Mouse (Mus musculus) embryonic stem cell, embryonic (primary cell): ENCODE results near the gene Tada1.

Experiments
- CTCF ChIA-PET, 4 experiments: fragments of 300-600 bp in 2 of 4; fragments of 350-600 bp in 2 of 4; sonication (Branson Sonifier 250); formaldehyde crosslinking; loops; one replicate each; lab custom pipeline; 2022; ENCODE audit warnings: inconsistent platforms in 2 of 4; lab: Charles Lee
- POLR2A ChIA-PET, 4 experiments: fragments of 300-600 bp in 2 of 4; fragments of 350-600 bp in 2 of 4; sonication (Branson Sonifier 250); formaldehyde crosslinking; loops; one replicate each; lab custom pipeline; 2022; ENCODE audit warnings: antibody characterized with exemption in 4 of 4, inconsistent platforms in 1 of 4; lab: Charles Lee

Tada1 gene

GRCm38 (mm10) chr1:166379013-166379629 is at the start of gene Tada1:
TSS of gene Tada1 (plus strand) at chr1:166379097.
- ChIA-PET POLR2A (interaction anchor here (0.5 to 2.3 kb wide), 6 partner anchors 11 to 378 kb away, joined by 3 to 5 read pairs (median 4); partner anchors contain the start of gene Pou2f1 (in 1 of the 4)), CTCF (no interaction called here)

GRCm38 (mm10) chr1:166330752-166331151 is 48.1 kb upstream of the Tada1 start:
- CTCF ChIA-PET, result interaction anchor here in 1 of 4 experiments (1.3 kb wide), 1 partner anchor 12 kb away, joined by 4 read pairs; no protein-coding TSS in a partner anchor
- POLR2A ChIA-PET, result interaction anchor here in 1 of 4 experiments (0.6 to 1.3 kb wide), 2 partner anchors 12 to 15 kb away, joined by 3 read pairs; no protein-coding TSS in a partner anchor

GRCm38 (mm10) chr1:166339110-166339509 is 39.8 kb upstream of the Tada1 start:
- POLR2A ChIA-PET, result no interaction called here

GRCm38 (mm10) chr1:166342060-166342459 is 36.8 kb upstream of the Tada1 start:
- CTCF ChIA-PET, result interaction anchor here in 2 of 4 experiments (0.6 to 1.6 kb wide), 2 partner anchors 18 to 176 kb away, joined by 3 to 4 read pairs; no protein-coding TSS in a partner anchor
- POLR2A ChIA-PET, result no interaction called here

More at GRCm38 (mm10) chr1:166339110-166339509, 39.8 kb upstream of the Tada1 start:
- CTCF ChIA-PET, result no interaction called here

- ChIA-PET POLR2A (no interaction called here), CTCF (interaction anchor here in 2 of 4 experiments (0.6 to 1.6 kb wide), 2 partner anchors 18 to 176 kb away, joined by 3 to 4 read pairs; no protein-coding TSS in a partner anchor)
Observed at GRCm38 (mm10) chr1:166342539-166342938, 36.4 kb upstream of the Tada1 start.

GRCm38 (mm10) chr1:166343586-166343985 is 35.3 kb upstream of the Tada1 start:
- ChIA-PET POLR2A (interaction anchor here in 1 of 4 experiments (1.0 kb wide), 1 partner anchor 64 kb away, joined by 3 read pairs; no protein-coding TSS in a partner anchor), CTCF (interaction anchor here in 1 of 4 experiments (1.6 kb wide), 1 partner anchor 17 kb away, joined by 3 read pairs; no protein-coding TSS in a partner anchor)

GRCm38 (mm10) chr1:166344300-166345077 is 34.4 kb upstream of the Tada1 start:
- ChIA-PET POLR2A (interaction anchor here in 1 of 4 experiments (1.0 kb wide), 1 partner anchor 65 kb away, joined by 3 read pairs; no protein-coding TSS in a partner anchor), CTCF (no interaction called here)

- CTCF ChIA-PET, result no interaction called here
- POLR2A ChIA-PET, result no interaction called here
Observed at GRCm38 (mm10) chr1:166345602-166346001, 33.3 kb upstream of the Tada1 start.

- ChIA-PET CTCF (no interaction called here), POLR2A (interaction anchor here in 1 of 4 experiments (0.6 kb wide), 1 partner anchor 221 kb away, joined by 3 read pairs; no protein-coding TSS in a partner anchor)
Observed at GRCm38 (mm10) chr1:166346906-166347305, 32.0 kb upstream of the Tada1 start.

- POLR2A ChIA-PET, result no interaction called here
Observed at GRCm38 (mm10) chr1:166349341-166349740, 29.6 kb upstream of the Tada1 start.

GRCm38 (mm10) chr1:166349751-166350150 is 29.1 kb upstream of the Tada1 start:
- ChIA-PET POLR2A (no interaction called here), CTCF (interaction anchor here in 1 of 4 experiments (3.3 kb wide), 1 partner anchor 11 kb away, joined by 16 read pairs; no protein-coding TSS in a partner anchor)

More at GRCm38 (mm10) chr1:166349341-166349740, 29.6 kb upstream of the Tada1 start:
- CTCF ChIA-PET, result interaction anchor here in 2 of 4 experiments (0.8 to 3.3 kb wide), 2 partner anchors 11 to 498 kb away, joined by 6 to 16 read pairs; no protein-coding TSS in a partner anchor

- POLR2A ChIA-PET, result interaction anchor here in 3 of 4 experiments (0.5 to 1.0 kb wide), 6 partner anchors 18 to 1001 kb away, joined by 3 to 4 read pairs (median 3); partner anchors contain the start of gene Tada1 (in 1 of the 3)
Observed at GRCm38 (mm10) chr1:166360157-166360855, 18.6 kb upstream of the Tada1 start.

GRCm38 (mm10) chr1:166360896-166361295 is 18.0 kb upstream of the Tada1 start:
- POLR2A ChIA-PET, result interaction anchor here in 1 of 4 experiments (0.7 to 0.8 kb wide), 2 partner anchors 18 to 102 kb away, joined by 3 to 4 read pairs; partner anchors contain the start of gene Tada1
- CTCF ChIA-PET, result interaction anchor here in 2 of 4 experiments (0.7 to 2.0 kb wide), 6 partner anchors 11 to 625 kb away, joined by 3 to 16 read pairs (median 5); no protein-coding TSS in a partner anchor

More at GRCm38 (mm10) chr1:166360157-166360855, 18.6 kb upstream of the Tada1 start:
- CTCF ChIA-PET, result interaction anchor here in 3 of 4 experiments (0.6 to 2.0 kb wide), 10 partner anchors 10 to 1086 kb away, joined by 3 to 16 read pairs (median 4); no protein-coding TSS in a partner anchor

GRCm38 (mm10) chr1:166361842-166362241 is 17.1 kb upstream of the Tada1 start:
- ChIA-PET POLR2A (no interaction called here), CTCF (no interaction called here)

GRCm38 (mm10) chr1:166362659-166363058 is 16.2 kb upstream of the Tada1 start:
- POLR2A ChIA-PET, result no interaction called here
- CTCF ChIA-PET, result no interaction called here

GRCm38 (mm10) chr1:166363122-166363521 is 15.8 kb upstream of the Tada1 start:
- ChIA-PET CTCF (interaction anchor here in 1 of 4 experiments (0.6 kb wide), 1 partner anchor 903 kb away, joined by 3 read pairs; no protein-coding TSS in a partner anchor), POLR2A (no interaction called here)

- CTCF ChIA-PET, result no interaction called here
- POLR2A ChIA-PET, result interaction anchor here in 1 of 4 experiments (0.6 kb wide), 1 partner anchor 395 kb away, joined by 3 read pairs; no protein-coding TSS in a partner anchor
Observed at GRCm38 (mm10) chr1:166377171-166377570, 1.7 kb upstream of the Tada1 start.
